Mouse (Mus musculus) bone marrow, adult 2 months (tissue): Measurements from ENCODE around the gene Nop2.

Experiments used
- CTCF ChIP-seq: fragments of 200-500 bp; IDR thresholded peaks from 2 replicates; pipeline ENCODE4 v1.5.1; 2011; ENCODE audit warnings: low read length, control low read depth; ENCODE audit not compliant: control insufficient read depth, insufficient read depth
- POLR2A ChIP-seq: fragments of 200-500 bp; IDR thresholded peaks from 2 replicates; pipeline ENCODE4 v1.6.1; 2011; ENCODE audit warnings: low read depth, mild to moderate bottlenecking, control low read depth, low read length, borderline replicate concordance; ENCODE audit not compliant: control insufficient read depth

- TF ChIP-seq CTCF, result no peak
- TF ChIP-seq POLR2A, result no peak
These were observed 21.3 kb downstream of the Nop2 start for GRCm38 (mm10) chr6:125153018-125153389.
